In the genomic region with DNA sequence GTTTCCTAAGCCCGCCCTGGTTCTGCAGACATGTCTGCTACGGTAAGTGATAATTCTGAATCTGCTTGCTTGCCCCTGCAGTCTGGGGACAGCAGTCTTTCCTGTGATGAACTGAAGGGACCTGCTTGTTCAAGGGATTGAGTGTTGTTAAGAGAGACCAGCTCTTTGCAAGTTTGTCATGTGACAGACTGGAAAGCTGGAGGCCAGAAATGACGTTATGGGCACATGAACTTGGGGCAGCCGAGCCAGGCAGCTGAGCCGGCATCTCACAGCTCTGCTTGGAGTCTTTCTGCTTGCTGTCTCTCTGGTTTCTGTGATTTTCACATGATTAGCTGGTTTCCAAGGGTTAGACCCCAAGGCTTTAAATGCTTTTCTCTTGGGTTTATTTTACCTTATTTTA, we compare ENCODE assay signal across 22 mouse cellular contexts. TPM values are rescaled to one million over a fixed set of nuclear protein-coding genes. Genes with fewer than 3 reads are reported as not detected.
DNase-seq lines count a peak whose midpoint lies in the region; ATAC-seq and TF ChIP-seq lines count a peak whose summit lies in the region.
"Had no signal": no experiment of that assay in that cellular context is flagged by ENCODE, and none has a peak within 500 bp of the region (broad histone marks: within the 10 kb centered on the region; RNA-seq: fewer than 3 reads in every experiment).

No protein-coding gene starts in this region.

- 73% methylated on average over 5 of the region's 5 CpGs for WGBS in heart, embryonic 12.5 days

- H3K4me3 ChIP-seq in bone marrow macrophage, adult 2 months (ENCODE audit: insufficient read depth, low read length), result no peak overlapping the region
- no peak overlapping the region for H3K4me3 ChIP-seq in myocyte
- H3K4me3 ChIP-seq in heart, embryonic 12.5 days, result no peak overlapping the region
- H3K4me3 ChIP-seq: embryonic facial prominence, embryonic 13.5 days; embryonic facial prominence, embryonic 15.5 days; erythroblast, embryonic 14.5 days; forebrain, embryonic 10.5 days; forebrain, embryonic 12.5 days had no signal

- no peak for ATAC-seq in heart, embryonic 12.5 days (ENCODE audit: insufficient number of reproducible peaks, low FRiP score)
- ATAC-seq: forebrain, embryonic 14.5 days; forebrain, embryonic 16.5 days had no signal

- H3K4me2 ChIP-seq in myocyte (ENCODE audit: low read depth), result peak overlapping the region; percentile 54
- H3K4me2 ChIP-seq in heart, embryonic 12.5 days, result no peak overlapping the region
- H3K4me2 ChIP-seq: embryonic facial prominence, embryonic 13.5 days; embryonic facial prominence, embryonic 15.5 days; forebrain, embryonic 12.5 days had no signal

- no peak for TF ChIP-seq CTCF in bone marrow macrophage, adult 2 months (IDR thresholded peaks at IDR 0.05; ENCODE audit: low read depth, low read length)

- H3K27me3 ChIP-seq in myocyte (ENCODE audit: control insufficient read depth, insufficient read depth, insufficient read length), result no peaks in the 10 kb centered on the region
- no peaks in the 10 kb centered on the region for H3K27me3 ChIP-seq in heart, embryonic 12.5 days (replicated peaks)
- H3K27me3 ChIP-seq: embryonic facial prominence, embryonic 13.5 days; embryonic facial prominence, embryonic 15.5 days; forebrain, embryonic 12.5 days; Patski had no signal

- DNase-seq in induced T-regulatory cell, adult 2 months (ENCODE audit: low read depth), result peak; percentile 65
- no peak for DNase-seq in layer of hippocampus, postnatal 14 days (ENCODE audit: low spot score in 2 of 2)
- no peak for DNase-seq in ovary, postnatal 10 days (ENCODE audit: low spot score)
- DNase-seq: adrenal gland, adult 8-10 months; adrenal gland, postnatal 14 days; cerebellum, adult 11-12 months; cerebellum, adult 2 months; cerebellum, adult 9-10 months; cerebellum, postnatal 25 days; embryo, embryonic 11 days had no signal

- no peaks in the 10 kb centered on the region for H3K36me3 ChIP-seq in myocyte (ENCODE audit: control insufficient read depth, insufficient read depth)
- H3K36me3 ChIP-seq in heart, embryonic 12.5 days, result no peaks in the 10 kb centered on the region
- H3K36me3 ChIP-seq: embryonic facial prominence, embryonic 13.5 days; embryonic facial prominence, embryonic 15.5 days; forebrain, embryonic 10.5 days; forebrain, embryonic 12.5 days; G1E had no signal

- peak overlapping the region; percentile 82 for H3K27ac ChIP-seq in bone marrow macrophage, adult 2 months (ENCODE audit: insufficient read depth, low read depth, low read length)
- H3K27ac ChIP-seq in heart, embryonic 12.5 days (ENCODE audit: poor library complexity, severe bottlenecking), result no peak overlapping the region
- H3K27ac ChIP-seq: embryonic facial prominence, embryonic 13.5 days; forebrain, embryonic 12.5 days had no signal

- no peaks in the 10 kb centered on the region; the same call in 1 of the 2 replicates for H3K9me3 ChIP-seq in heart, embryonic 12.5 days (replicated peaks)
- H3K9me3 ChIP-seq: embryonic facial prominence, embryonic 13.5 days; embryonic facial prominence, embryonic 15.5 days; forebrain, embryonic 10.5 days; forebrain, embryonic 12.5 days; G1E had no signal

- no peak overlapping the region for H3ac ChIP-seq in myocyte (ENCODE audit: control insufficient read depth, insufficient read length)

- no peaks in the 10 kb centered on the region for H3K79me2 ChIP-seq in myocyte (ENCODE audit: control insufficient read depth, insufficient read depth)

- TF ChIP-seq POLR2A in bone marrow macrophage, adult 2 months (IDR thresholded peaks at IDR 0.05; ENCODE audit: borderline replicate concordance, low read depth, low read length), result no peak
- TF ChIP-seq POLR2A in myocyte (IDR thresholded peaks at IDR 0.05; ENCODE audit: insufficient read length, low read depth), result no peak

- no peak overlapping the region for H3K9ac ChIP-seq in heart, embryonic 12.5 days
- H3K9ac ChIP-seq: embryonic facial prominence, embryonic 13.5 days; embryonic facial prominence, embryonic 15.5 days; forebrain, embryonic 12.5 days had no signal

- H3K4me1 ChIP-seq in bone marrow macrophage, adult 2 months (ENCODE audit: control insufficient read depth, insufficient read depth, low read length), result peaks cover 26% of the 10 kb centered on the region
- H3K4me1 ChIP-seq in heart, embryonic 12.5 days (replicated peaks), result no peaks in the 10 kb centered on the region
- H3K4me1 ChIP-seq: embryonic facial prominence, embryonic 13.5 days; forebrain, embryonic 12.5 days had no signal

TF ChIP-seq in myocyte, 11 proteins besides CTCF, POLR2A, EP300 and RAD21:
- TF ChIP-seq MAX (IDR thresholded peaks at IDR 0.05; ENCODE audit: low read depth) (no peak), MYOD1 (IDR thresholded peaks at IDR 0.05; ENCODE audit: control insufficient read depth in 1 of 3, insufficient read length in 2 of 3, low read depth in 2 of 3) (no peak), SRF (IDR thresholded peaks at IDR 0.05; ENCODE audit: control insufficient read depth, insufficient read length, low read depth) (no peak), POLR2AphosphoS2 (IDR thresholded peaks at IDR 0.05; ENCODE audit: insufficient read length, low read depth) (no peak), TCF12 (IDR thresholded peaks at IDR 0.05; ENCODE audit: insufficient read depth, poor library complexity, severe bottlenecking) (no peak), MYOG (IDR thresholded peaks at IDR 0.05; ENCODE audit: control insufficient read depth in 1 of 3, insufficient read depth in 1 of 3, insufficient read length in 2 of 3, low read depth in 2 of 3) (no peak), E2F4 (IDR thresholded peaks at IDR 0.05; ENCODE audit: insufficient read depth) (no peak), TCF3 (IDR thresholded peaks at IDR 0.05; ENCODE audit: insufficient read length, low read depth) (no peak), USF1 (IDR thresholded peaks at IDR 0.05; ENCODE audit: low read depth) (no peak), REST (IDR thresholded peaks at IDR 0.05; ENCODE audit: insufficient read depth, insufficient read length) (no peak), CEBPB (IDR thresholded peaks at IDR 0.05; ENCODE audit: insufficient read depth, poor library complexity, severe bottlenecking) (no peak)

RNA-seq across cellular contexts. Expression of a gene that starts 59.9 kb away (rescaled TPM):
- polyA plus RNA-seq in bone marrow macrophage, adult 2 months (2012; ENCODE audit: insufficient read depth, insufficient read length, missing spikeins), result 17.0 and 24.4 TPM in 2 replicates
- 5.6 TPM for polyA plus RNA-seq in myocyte (2012; fragmentation: generic; extraction: Trizol)
- total RNA-seq in layer of hippocampus, postnatal 14 days (2021), result 10 to 100 TPM; 16.1 to 18.1 TPM
- 7.8 and 8.9 TPM in 2 replicates for polyA plus RNA-seq in heart, embryonic 12.5 days (2016; fragmentation: Nextera tagmentation; extraction: Ambion mirVana)
